Mouse (Mus musculus) heart, adult 2 months (tissue): ENCODE data around the gene Atg9a. TPM values are rescaled to one million over a fixed set of nuclear protein-coding genes. Genes with fewer than 3 reads are reported as not detected.

Experiments used
- DNase-seq, 2 experiments: peaks; one replicate each; pipeline ENCODE4 v3.0.0; 2021
- H3K27ac ChIP-seq: fragments of 200-600 bp; 2 replicates; pipeline ENCODE4 v1.8.1; 2022
- H3K27me3 ChIP-seq: fragments of 200-500 bp; 2 replicates; pipeline ENCODE4 v1.6.1; 2012; ENCODE audit warnings: mild to moderate bottlenecking, low read length, inconsistent platforms, mixed read lengths; ENCODE audit not compliant: control insufficient read depth, insufficient read depth
- H3K36me3 ChIP-seq: fragments of 200-500 bp; 2 replicates; pipeline ENCODE4 v1.6.1; 2012; ENCODE audit warnings: low read length, inconsistent platforms; ENCODE audit not compliant: control insufficient read depth, insufficient read depth
- H3K4me1 ChIP-seq: fragments of 200-500 bp; 2 replicates; pipeline ENCODE4 v1.6.1; 2011; ENCODE audit warnings: low read length; ENCODE audit not compliant: control insufficient read depth, insufficient read depth
- H3K4me3 ChIP-seq: fragments of 200-600 bp; 2 replicates; pipeline ENCODE4 v1.8.1; 2022
- H3K79me2 ChIP-seq: fragments of 200-500 bp; replicated peaks from 2 replicates; pipeline ENCODE4 v1.6.1; 2012; ENCODE audit warnings: mild to moderate bottlenecking, inconsistent platforms, low read length, moderate library complexity, mixed read lengths; ENCODE audit not compliant: control insufficient read depth, insufficient read depth
- H3K9ac ChIP-seq: fragments of 200-500 bp; 2 replicates; pipeline ENCODE4 v1.6.1; 2012; ENCODE audit warnings: low read depth, mild to moderate bottlenecking, control low read depth, inconsistent platforms, low read length, mixed read lengths
- CTCF ChIP-seq: fragments of 200-600 bp; IDR thresholded peaks from 2 replicates; pipeline ENCODE4 v1.8.1; 2022; ENCODE audit warnings: antibody characterized with exemption, mild to moderate bottlenecking, moderate library complexity
- EP300 ChIP-seq: fragments of 200-500 bp; IDR thresholded peaks from 2 replicates; pipeline ENCODE4 v1.6.1; 2011; ENCODE audit warnings: low read depth, low read length, control low read depth; ENCODE audit not compliant: insufficient read depth
- POLR2A ChIP-seq: fragments of 200-500 bp; IDR thresholded peaks from 2 replicates; pipeline ENCODE4 v1.6.1; 2011; ENCODE audit warnings: mild to moderate bottlenecking, low read depth, low read length, control low read depth; ENCODE audit not compliant: insufficient read depth
- WGBS: fragments of 180-500 bp; shearing (Covaris S2); methylation state at CpG from one replicate; pipeline ENCODE4 v1.1.7; 2018; 5-methylcytosine and 5-hydroxymethylcytosine counted together
- intact Hi-C: fragments of 180-260 bp; cut with DNase I; formaldehyde crosslinking; loops from one replicate; pipeline ENCODE4 v1.15.1; 2025
- polyA plus RNA-seq: library from polyadenylated mRNA; depleted of rRNA; stranded (reverse); fragments of >200 nt; gene quantifications from 2 replicates; pipeline ENCODE4 v1.2.3, GENCODE M21; 2012
- total RNA-seq, 2 experiments: library from RNA; stranded (reverse); gene quantifications; 2 replicates each; pipeline ENCODE4 v1.2.3; 2021

Gene Atg9a
- total and polyA plus RNA-seq, 3 experiments = 63.8 to 93.0 (median 73.5) TPM

- peak; percentile 97 to 98 for DNase-seq
- intact Hi-C loops = loop anchor here (1.0 to 2.0 kb wide), 2 partner anchors 26 to 50 kb away; partner anchors contain the start of genes Ankzf1, Atg9a and Zfand2b
- WGBS = under 1% methylated on average over 91 of the region's 91 CpGs
- Histone ChIP-seq H3K9ac (peak within 1 kb of the TSS; percentile 98), H3K4me3 (peak within 1 kb of the TSS; percentile 82), H3K27ac (peak within 1 kb of the TSS; percentile 97), H3K36me3 (peaks cover 2% of the 10 kb centered on the region; the same call in 1 of the 2 replicates), H3K79me2 (no peaks in the 10 kb centered on the region), H3K4me1 (peaks cover 2% of the 10 kb centered on the region), H3K27me3 (no peaks in the 10 kb centered on the region)
- TF ChIP-seq POLR2A (peak; percentile 94), EP300 (peak; percentile 73; the same call in 1 of the 2 replicates), CTCF (peak; percentile 86)
Measured at GRCm38 (mm10) chr1:75142301-75143261, 49.4 kb downstream of the Atg9a start, which contains the start of the genes Cnppd1 and Retreg2. Gene Cnppd1 (minus strand): TSS chr1:75142711. Gene Retreg2 (plus strand): TSS chr1:75142778.

GRCm38 (mm10) chr1:75141486-75142190 is 50.4 kb downstream of the Atg9a start:
- H3K27me3 ChIP-seq = no peaks in the 10 kb centered on the region
- intact Hi-C loops = loop anchor here (2.0 kb wide), 1 partner anchor 51 kb away; the partner anchor contains the start of genes Ankzf1 and Atg9a
- no peaks in the 10 kb centered on the region for H3K79me2 ChIP-seq
- DNase-seq = peak; percentile 87
- H3K4me1 ChIP-seq = peaks cover 2% of the 10 kb centered on the region
- H3K27ac ChIP-seq = peak overlapping the region; percentile 97
- H3K9ac ChIP-seq = peak overlapping the region; percentile 88
- TF ChIP-seq POLR2A = peak; percentile 88
- no peak for TF ChIP-seq CTCF
- no peak for TF ChIP-seq EP300
- under 1% methylated on average over 53 of the region's 53 CpGs for WGBS
- H3K36me3 ChIP-seq = peaks cover 2% of the 10 kb centered on the region; the same call in 1 of the 2 replicates
- peak overlapping the region; percentile 82 for H3K4me3 ChIP-seq

GRCm38 (mm10) chr1:75140601-75141190 is 51.3 kb downstream of the Atg9a start:
- H3K4me1 ChIP-seq = peaks cover 2% of the 10 kb centered on the region
- H3K4me3 ChIP-seq = peak overlapping the region; percentile 82
- no peak for DNase-seq
- no peaks in the 10 kb centered on the region for H3K27me3 ChIP-seq
- TF ChIP-seq CTCF = no peak
- no peak for TF ChIP-seq POLR2A
- TF ChIP-seq EP300 = no peak
- peak overlapping the region; percentile 97 for H3K27ac ChIP-seq
- no peaks in the 10 kb centered on the region for H3K79me2 ChIP-seq
- H3K36me3 ChIP-seq = peaks cover 2% of the 10 kb centered on the region; the same call in 1 of the 2 replicates
- WGBS = 27% methylated on average over 4 of the region's 4 CpGs
- H3K9ac ChIP-seq = peak overlapping the region; percentile 88
- intact Hi-C loops = no loop called here

GRCm38 (mm10) chr1:75138448-75138847 is 53.5 kb downstream of the Atg9a start:
- intact Hi-C loops = no loop called here
- no peak overlapping the region for H3K27ac ChIP-seq
- H3K9ac ChIP-seq = no peak overlapping the region
- WGBS = 92% methylated on average over 2 of the region's 2 CpGs
- H3K27me3 ChIP-seq = no peaks in the 10 kb centered on the region
- no peak overlapping the region for H3K4me3 ChIP-seq
- peaks cover 2% of the 10 kb centered on the region for H3K4me1 ChIP-seq
- DNase-seq = no peak
- H3K79me2 ChIP-seq = no peaks in the 10 kb centered on the region
- no peak for TF ChIP-seq EP300
- TF ChIP-seq POLR2A = no peak
- TF ChIP-seq CTCF = no peak
- peaks cover 2% of the 10 kb centered on the region; the same call in 1 of the 2 replicates for H3K36me3 ChIP-seq

- DNase-seq = no peak
- Histone ChIP-seq H3K27ac (no peak overlapping the region), H3K79me2 (no peaks in the 10 kb centered on the region), H3K4me3 (no peak overlapping the region), H3K4me1 (no peaks in the 10 kb centered on the region), H3K9ac (no peak overlapping the region), H3K36me3 (peaks cover 2% of the 10 kb centered on the region; the same call in 1 of the 2 replicates), H3K27me3 (no peaks in the 10 kb centered on the region)
- WGBS = 61% methylated on average over 3 of the region's 3 CpGs
- intact Hi-C loops = no loop called here
- TF ChIP-seq POLR2A = no peak
- TF ChIP-seq CTCF = no peak
- no peak for TF ChIP-seq EP300
Measured at GRCm38 (mm10) chr1:75136730-75137129, 55.3 kb downstream of the Atg9a start.
